Mouse (Mus musculus): ENCODE data around the gene Ahcyl2.

DNA sequence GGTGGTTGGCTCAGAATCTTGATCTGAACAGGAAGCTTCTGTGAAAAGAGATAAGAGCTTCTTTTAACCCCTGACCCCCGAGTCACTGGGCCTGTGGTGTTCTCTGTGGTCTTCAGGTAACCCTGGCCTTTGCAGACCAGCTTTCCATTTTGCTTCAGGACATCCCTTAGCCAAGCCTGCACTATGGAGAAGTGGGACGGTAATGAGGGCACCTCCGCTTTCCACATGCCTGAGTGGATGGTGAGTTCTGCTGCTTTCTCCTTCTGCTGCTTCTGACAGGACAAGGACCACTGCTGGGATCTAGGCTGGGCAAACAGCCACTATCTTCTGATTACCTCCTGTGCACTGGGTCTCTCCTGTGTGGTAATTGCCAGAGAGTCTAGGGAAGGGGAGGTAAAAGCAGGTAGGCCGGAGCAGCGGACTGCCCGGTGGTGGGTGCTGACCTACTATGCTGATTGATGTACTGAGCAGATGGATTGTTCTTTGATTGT is 86.1 kb downstream of the Ahcyl2 start:
- TF ChIP-seq EP300 (optimal IDR thresholded peaks at IDR 0.05) (no peak), CTCF (IDR thresholded peaks at IDR 0.05; ENCODE audit: low read depth) (no peak)

Data from stomach, postnatal 0 days (tissue).